Mouse (Mus musculus): ENCODE measurements at regions not wholly inside any gene's neighbourhood (a gene's known extent, or its start where the extent isn't known, plus 50 kb on each side); places are given as distances from the start of the nearest gene placed in this dataset.
A peak's percentile ranks its signal among the peaks of the same experiment; 100 is the strongest.

GRCm38 (mm10) chr14:46223008-46223407 lies 156.2 kb upstream of the Gm15217 start:
- DNase-seq: no peak

GRCm38 (mm10) chr14:46224421-46224950 lies 154.7 kb upstream of the Gm15217 start:
- DNase-seq: no peak

- DNase-seq: no peak
Observed at GRCm38 (mm10) chr14:46225851-46226608, 153.2 kb upstream of the Gm15217 start.

- no peak for DNase-seq
Observed at GRCm38 (mm10) chr14:46234040-46234439, 145.2 kb upstream of the Gm15217 start.

GRCm38 (mm10) chr14:46234835-46235234 lies 144.4 kb upstream of the Gm15217 start:
- DNase-seq: peak; percentile 1

- no peak for DNase-seq
Observed at GRCm38 (mm10) chr14:46240046-46240800, 139.0 kb upstream of the Gm15217 start.

- DNase-seq: no peak
Observed at GRCm38 (mm10) chr14:46240896-46241295, 138.3 kb upstream of the Gm15217 start.

GRCm38 (mm10) chr14:46247491-46248484 lies 131.4 kb upstream of the Gm15217 start:
- no peak for DNase-seq

- no peak for DNase-seq
Observed at GRCm38 (mm10) chr14:46249141-46249540, 130.1 kb upstream of the Gm15217 start.

GRCm38 (mm10) chr14:46255261-46255660 lies 124.0 kb upstream of the Gm15217 start:
- no peak for DNase-seq

- DNase-seq: no peak
Observed at GRCm38 (mm10) chr14:46256336-46256735, 122.9 kb upstream of the Gm15217 start.

GRCm38 (mm10) chr14:46257311-46257710 lies 121.9 kb upstream of the Gm15217 start:
- peak; percentile 2 for DNase-seq

GRCm38 (mm10) chr14:46258551-46258950 lies 120.7 kb upstream of the Gm15217 start:
- no peak for DNase-seq

GRCm38 (mm10) chr14:46260291-46260980 lies 118.8 kb upstream of the Gm15217 start:
- DNase-seq: no peak

- no peak for DNase-seq
Observed at GRCm38 (mm10) chr14:46275455-46275854, 103.8 kb upstream of the Gm15217 start.

- DNase-seq: no peak
Observed at GRCm38 (mm10) chr14:46276926-46277831, 102.0 kb upstream of the Gm15217 start.

GRCm38 (mm10) chr14:46277832-46278611 lies 101.2 kb upstream of the Gm15217 start:
- DNase-seq: no peak

GRCm38 (mm10) chr14:46292398-46292797 lies 86.8 kb upstream of the Gm15217 start:
- no peak for DNase-seq

GRCm38 (mm10) chr14:46296275-46296674 lies 82.9 kb upstream of the Gm15217 start:
- no peak for DNase-seq

- no peak for DNase-seq
Observed at GRCm38 (mm10) chr14:46300546-46300945, 78.7 kb upstream of the Gm15217 start.
